Mouse (Mus musculus) embryonic facial prominence, embryonic 11.5 days (tissue): ENCODE measurements at regions not wholly inside any gene's neighbourhood (a gene's known extent, or its start where the extent isn't known, plus 50 kb on each side); places are given as distances from the start of the nearest gene placed in this dataset.

Experiments
- ATAC-seq: fragments of 200-750 bp; cut with Nextera tagmentation; replicated peaks from 2 replicates; pipeline ENCODE4 v1.8.0; 2017; ENCODE audit warnings: low read depth; ENCODE audit not compliant: insufficient number of reproducible peaks, low FRiP score, low TSS enrichment
- DNase-seq: peaks from one replicate; pipeline ENCODE4 v3.0.0-alpha.2; 2015; ENCODE audit warnings: low spot score
- H3K27ac ChIP-seq: fragments of 300-500 bp; sonication (generic); replicated peaks from 2 replicates; pipeline ENCODE4 v1.5.1; 2014; ENCODE audit warnings: mild to moderate bottlenecking, low read depth, low read length, control low read depth
- H3K27me3 ChIP-seq: fragments of 300-500 bp; sonication (generic); 2 replicates; pipeline ENCODE4 v1.6.1; 2014; ENCODE audit warnings: mild to moderate bottlenecking, low read length, moderate library complexity, mixed read lengths; ENCODE audit not compliant: control insufficient read depth, insufficient read depth
- H3K36me3 ChIP-seq: fragments of 300-500 bp; sonication (generic); replicated peaks from 2 replicates; pipeline ENCODE4 v1.6.1; 2014; ENCODE audit warnings: low read depth, mild to moderate bottlenecking, low read length, moderate library complexity, mixed read lengths; ENCODE audit not compliant: control insufficient read depth, insufficient read depth
- H3K4me1 ChIP-seq: fragments of 300-500 bp; sonication (generic); 2 replicates; pipeline ENCODE4 v1.6.1; 2014; ENCODE audit warnings: low read length, mixed read lengths; ENCODE audit not compliant: control insufficient read depth, insufficient read depth
- H3K4me2 ChIP-seq: fragments of 300-500 bp; sonication (generic); 2 replicates; pipeline ENCODE4 v1.6.1; 2014; ENCODE audit warnings: low read depth, mild to moderate bottlenecking, control low read depth, low read length, moderate library complexity
- H3K4me3 ChIP-seq: fragments of 300-500 bp; sonication (generic); 2 replicates; pipeline ENCODE4 v1.5.1; 2014; ENCODE audit warnings: low read depth, low read length, control low read depth
- H3K9ac ChIP-seq: fragments of 300-500 bp; sonication (generic); replicated peaks from 2 replicates; pipeline ENCODE4 v1.6.1; 2014; ENCODE audit warnings: mild to moderate bottlenecking, control low read depth, low read length
- H3K9me3 ChIP-seq: fragments of 300-500 bp; sonication (generic); replicated peaks from 2 replicates; pipeline ENCODE4 v1.6.1; 2016; ENCODE audit warnings: mild to moderate bottlenecking, low read length, inconsistent platforms, mixed read lengths; ENCODE audit not compliant: control insufficient read depth
- whole genome bisulfite sequencing: fragments of 180-500 bp; shearing (Covaris S2); extraction: QIAGEN DNeasy Blood & Tissue Kit; methylation state at CpG from one replicate; pipeline ENCODE4 v1.1.7; 2014; 5-methylcytosine and 5-hydroxymethylcytosine counted together

DNA sequence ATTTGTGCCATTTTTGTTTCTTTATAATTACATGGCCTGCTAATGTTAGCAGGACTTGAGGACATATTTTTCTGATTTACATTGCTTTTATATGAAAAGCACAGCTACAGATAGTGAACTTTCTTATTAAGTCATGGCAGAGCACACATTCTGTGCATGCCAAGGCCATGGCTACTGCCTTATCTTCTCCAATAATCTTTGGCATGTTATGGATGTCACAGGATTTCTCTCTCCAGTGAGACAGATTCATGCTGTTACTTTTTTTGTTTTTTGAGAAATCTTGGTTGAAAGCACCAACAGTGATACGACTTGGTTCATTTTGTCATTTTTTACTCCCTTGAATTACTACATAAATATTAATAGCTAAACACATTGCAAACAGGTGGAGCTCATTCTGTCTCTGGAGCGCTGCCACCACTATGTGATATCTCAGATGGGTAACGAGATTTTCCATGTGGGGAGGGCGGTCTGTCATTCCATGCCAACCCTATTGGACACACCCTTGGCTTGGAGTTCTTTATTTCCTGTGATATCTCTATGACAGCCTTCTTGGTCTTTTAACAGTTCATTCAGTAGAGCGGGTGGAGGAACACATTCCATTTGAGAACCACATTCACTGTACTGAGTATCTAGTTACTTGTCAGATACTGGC, 380.3 kb downstream of the Hsfy2 start:
- DNase-seq: no peak
- Histone ChIP-seq H3K4me3 (no peak overlapping the region), H3K4me1 (no peaks in the 10 kb centered on the region), H3K9ac (no peak overlapping the region), H3K9me3 (no peaks in the 10 kb centered on the region), H3K27ac (no peak overlapping the region), H3K4me2 (no peak overlapping the region), H3K27me3 (no peaks in the 10 kb centered on the region), H3K36me3 (no peaks in the 10 kb centered on the region)
- WGBS: 90% methylated on average over 5 of the region's 5 CpGs
- no peak for ATAC-seq

GRCm38 (mm10) chr1:56239686-56240085, 397.5 kb downstream of the Hsfy2 start:
- no peak overlapping the region for H3K4me2 ChIP-seq
- H3K4me3 ChIP-seq: no peak overlapping the region
- ATAC-seq (no peak), DNase-seq (no peak)
- H3K4me1 ChIP-seq: no peaks in the 10 kb centered on the region
- H3K9ac ChIP-seq: no peak overlapping the region
- H3K9me3 ChIP-seq: no peaks in the 10 kb centered on the region
- H3K27ac ChIP-seq: no peak overlapping the region
- 84% methylated on average over 6 of the region's 6 CpGs for WGBS
- no peaks in the 10 kb centered on the region for H3K36me3 ChIP-seq
- H3K27me3 ChIP-seq: no peaks in the 10 kb centered on the region

GRCm38 (mm10) chr1:56226314-56227008, 410.8 kb downstream of the Hsfy2 start:
- H3K27ac ChIP-seq: no peak overlapping the region
- no peaks in the 10 kb centered on the region for H3K36me3 ChIP-seq
- WGBS: 87% methylated on average over 7 of the region's 7 CpGs
- no peaks in the 10 kb centered on the region for H3K9me3 ChIP-seq
- no peak overlapping the region for H3K9ac ChIP-seq
- no peak overlapping the region for H3K4me3 ChIP-seq
- no peaks in the 10 kb centered on the region for H3K27me3 ChIP-seq
- H3K4me2 ChIP-seq: no peak overlapping the region
- DNase-seq (no peak), ATAC-seq (no peak)
- H3K4me1 ChIP-seq: no peaks in the 10 kb centered on the region

- H3K4me1 ChIP-seq: no peaks in the 10 kb centered on the region
- DNase-seq (no peak), ATAC-seq (no peak)
- no peaks in the 10 kb centered on the region for H3K27me3 ChIP-seq
- H3K4me3 ChIP-seq: no peak overlapping the region
- no peaks in the 10 kb centered on the region for H3K9me3 ChIP-seq
- WGBS: 77% methylated on average over 2 of the region's 2 CpGs
- no peak overlapping the region for H3K27ac ChIP-seq
- H3K9ac ChIP-seq: no peak overlapping the region
- H3K36me3 ChIP-seq: no peaks in the 10 kb centered on the region
- no peak overlapping the region for H3K4me2 ChIP-seq
Measured at GRCm38 (mm10) chr1:56219700-56220099, 417.5 kb downstream of the Hsfy2 start.

- WGBS: 86% methylated on average over 13 of the region's 13 CpGs
- Histone ChIP-seq H3K36me3 (no peaks in the 10 kb centered on the region), H3K27me3 (no peaks in the 10 kb centered on the region), H3K4me1 (no peaks in the 10 kb centered on the region), H3K27ac (no peak overlapping the region), H3K4me2 (no peak overlapping the region), H3K9ac (no peak overlapping the region), H3K9me3 (no peaks in the 10 kb centered on the region), H3K4me3 (no peak overlapping the region)
- no peak for ATAC-seq
- DNase-seq: no peak
Measured at GRCm38 (mm10) chr1:56210712-56211371, 426.4 kb downstream of the Hsfy2 start.

- Histone ChIP-seq H3K27me3 (no peaks in the 10 kb centered on the region), H3K4me1 (no peaks in the 10 kb centered on the region), H3K27ac (no peak overlapping the region), H3K36me3 (no peaks in the 10 kb centered on the region), H3K9me3 (no peaks in the 10 kb centered on the region), H3K4me3 (no peak overlapping the region), H3K4me2 (no peak overlapping the region), H3K9ac (no peak overlapping the region)
- DNase-seq: no peak
- no peak for ATAC-seq
- WGBS: 81% methylated on average over 10 of the region's 10 CpGs
Measured at GRCm38 (mm10) chr1:56206615-56207267, 430.5 kb downstream of the Hsfy2 start.

- H3K4me2 ChIP-seq: no peak overlapping the region
- 93% methylated on average over 2 of the region's 2 CpGs for whole genome bisulfite sequencing
- no peak overlapping the region for H3K9ac ChIP-seq
- DNase-seq: no peak
- H3K36me3 ChIP-seq: no peaks in the 10 kb centered on the region
- H3K27ac ChIP-seq: no peak overlapping the region
- ATAC-seq: no peak
- H3K9me3 ChIP-seq: no peaks in the 10 kb centered on the region
- H3K4me1 ChIP-seq: no peaks in the 10 kb centered on the region
- H3K27me3 ChIP-seq: no peaks in the 10 kb centered on the region
- H3K4me3 ChIP-seq: no peak overlapping the region
Measured at GRCm38 (mm10) chr1:56195224-56195623, 442.0 kb downstream of the Hsfy2 start.
